Mouse (Mus musculus) lung, adult 2 months (tissue): ENCODE results near the gene Vti1a.

ENCODE experiments used
- CTCF ChIP-seq: fragments of 200-500 bp; IDR thresholded peaks from 2 replicates; pipeline ENCODE4 v1.5.1; 2011; ENCODE audit warnings: mild to moderate bottlenecking, low read length, control low read depth; ENCODE audit not compliant: insufficient read depth
- POLR2A ChIP-seq: fragments of 200-500 bp; IDR thresholded peaks from 2 replicates; pipeline ENCODE4 v1.6.1; 2011; ENCODE audit warnings: low read depth, mild to moderate bottlenecking, control low read depth, low read length, borderline replicate concordance; ENCODE audit errors: extremely low read depth

GRCm38 (mm10) chr19:55552861-55553260 lies 236.8 kb downstream of the Vti1a start:
- TF ChIP-seq CTCF: no peak
- no peak for TF ChIP-seq POLR2A
